Mouse (Mus musculus) liver, embryonic 11.5 days (tissue): Measurements from ENCODE around the gene Serpina3n. TPM values are rescaled to one million over a fixed set of nuclear protein-coding genes. Genes with fewer than 3 reads are reported as not detected.
A peak's percentile ranks its signal among the peaks of the same experiment; 100 is the strongest.
"Not testable (repeated sequence)": the region's sequence is repeated elsewhere in the genome, so short reads cannot be mapped to it uniquely, and the experiment has no call there.

ENCODE experiments used
- ATAC-seq: fragments of 200-750 bp; cut with Nextera tagmentation; replicated peaks from 2 replicates; pipeline ENCODE4 v1.8.0; 2017; ENCODE audit warnings: moderate number of reproducible peaks, mild to moderate bottlenecking, moderate TSS enrichment, moderate library complexity; ENCODE audit not compliant: low FRiP score
- DNase-seq: peaks from one replicate; pipeline ENCODE4 v3.0.0-alpha.2; 2017; ENCODE audit warnings: low spot score
- H3K27ac ChIP-seq: fragments of 300-500 bp; sonication (generic); 2 replicates; pipeline ENCODE4 v1.5.1; 2014; ENCODE audit warnings: mild to moderate bottlenecking, low read depth, low read length, control low read depth
- H3K27me3 ChIP-seq: fragments of 300-500 bp; sonication (generic); replicated peaks from 2 replicates; pipeline ENCODE4 v1.6.1; 2014; ENCODE audit warnings: low read length, mixed read lengths; ENCODE audit not compliant: control insufficient read depth, insufficient read depth
- H3K36me3 ChIP-seq: fragments of 300-500 bp; sonication (generic); 2 replicates; pipeline ENCODE4 v1.6.1; 2014; ENCODE audit warnings: mild to moderate bottlenecking, low read length, moderate library complexity, mixed read lengths; ENCODE audit not compliant: control insufficient read depth, insufficient read depth
- H3K4me1 ChIP-seq: fragments of 300-500 bp; sonication (generic); replicated peaks from 2 replicates; pipeline ENCODE4 v1.6.1; 2014; ENCODE audit warnings: low read length, mixed read lengths; ENCODE audit not compliant: control insufficient read depth, insufficient read depth
- H3K4me2 ChIP-seq: fragments of 300-500 bp; sonication (generic); 2 replicates; pipeline ENCODE4 v1.6.1; 2014; ENCODE audit warnings: mild to moderate bottlenecking, control low read depth, moderate library complexity
- H3K4me3 ChIP-seq: fragments of 300-500 bp; sonication (generic); 2 replicates; pipeline ENCODE4 v1.5.1; 2014; ENCODE audit warnings: low read depth, low read length, control low read depth
- H3K9ac ChIP-seq: fragments of 300-500 bp; sonication (generic); 2 replicates; pipeline ENCODE4 v1.6.1; 2014; ENCODE audit warnings: low read depth, low read length, control low read depth
- H3K9me3 ChIP-seq: fragments of 300-500 bp; sonication (generic); 2 replicates; pipeline ENCODE4 v1.6.1; 2016; ENCODE audit warnings: low read length, inconsistent platforms, mixed read lengths; ENCODE audit not compliant: control insufficient read depth
- WGBS: fragments of 180-500 bp; shearing (Covaris S2); extraction: QIAGEN DNeasy Blood & Tissue Kit; methylation state at CpG from one replicate; pipeline ENCODE4 v1.1.7; 2014; 5-methylcytosine and 5-hydroxymethylcytosine counted together
- polyA plus RNA-seq: library from polyadenylated mRNA; unstranded; fragments of >200 nt; fragmentation: Nextera tagmentation; extraction: Ambion mirVana; gene quantifications from 2 replicates; pipeline ENCODE4 v1.2.1, GENCODE M21; 2014

Gene Serpina3n
- polyA plus RNA-seq, 1 experiment from 2014 or later = not detected

GRCm38 (mm10) chr12:104447056-104447455 lies 40.5 kb downstream of the Serpina3n start:
- H3K4me2 ChIP-seq, H3K9me3 ChIP-seq, H3K4me3 ChIP-seq, ATAC-seq, H3K4me1 ChIP-seq, H3K9ac ChIP-seq, H3K36me3 ChIP-seq, DNase-seq, H3K27ac ChIP-seq, H3K27me3 ChIP-seq: not testable (repeated sequence)
- 80% methylated on average over 25 of the region's 25 CpGs for WGBS

GRCm38 (mm10) chr12:104448099-104448498 lies 41.6 kb downstream of the Serpina3n start:
- DNase-seq (peak; percentile 43), ATAC-seq (no peak)
- no peaks in the 10 kb centered on the region for H3K9me3 ChIP-seq
- no peak overlapping the region for H3K4me2 ChIP-seq
- no peaks in the 10 kb centered on the region for H3K4me1 ChIP-seq
- H3K9ac ChIP-seq = no peak overlapping the region
- 30% methylated on average over 13 of the region's 13 CpGs for WGBS
- no peaks in the 10 kb centered on the region for H3K27me3 ChIP-seq
- H3K36me3 ChIP-seq = no peaks in the 10 kb centered on the region
- no peak overlapping the region for H3K4me3 ChIP-seq
- H3K27ac ChIP-seq = no peak overlapping the region

GRCm38 (mm10) chr12:104450257-104450656 lies 43.7 kb downstream of the Serpina3n start:
- no peak overlapping the region for H3K27ac ChIP-seq
- no peaks in the 10 kb centered on the region for H3K27me3 ChIP-seq
- DNase-seq (no peak), ATAC-seq (no peak)
- H3K36me3 ChIP-seq = no peaks in the 10 kb centered on the region
- no peaks in the 10 kb centered on the region for H3K4me1 ChIP-seq
- no peaks in the 10 kb centered on the region for H3K9me3 ChIP-seq
- no peak overlapping the region for H3K4me3 ChIP-seq
- WGBS = 66% methylated on average over 10 of the region's 10 CpGs
- H3K9ac ChIP-seq = no peak overlapping the region
- H3K4me2 ChIP-seq = no peak overlapping the region

GRCm38 (mm10) chr12:104453002-104453401 lies 46.5 kb downstream of the Serpina3n start:
- no peak overlapping the region for H3K4me2 ChIP-seq
- H3K9me3 ChIP-seq = no peaks in the 10 kb centered on the region
- no peak for ATAC-seq
- H3K36me3 ChIP-seq = no peaks in the 10 kb centered on the region
- WGBS = 79% methylated on average over 1 of the region's 1 CpGs
- H3K9ac ChIP-seq = no peak overlapping the region
- no peaks in the 10 kb centered on the region for H3K4me1 ChIP-seq
- no peak overlapping the region for H3K4me3 ChIP-seq
- H3K27me3 ChIP-seq = no peaks in the 10 kb centered on the region
- no peak overlapping the region for H3K27ac ChIP-seq
- DNase-seq = no peak

- no peak overlapping the region for H3K9ac ChIP-seq
- no peak for ATAC-seq
- H3K36me3 ChIP-seq = no peaks in the 10 kb centered on the region
- 53% methylated on average over 6 of the region's 6 CpGs for WGBS
- H3K27ac ChIP-seq = no peak overlapping the region
- H3K4me3 ChIP-seq = no peak overlapping the region
- H3K27me3 ChIP-seq = no peaks in the 10 kb centered on the region
- H3K4me2 ChIP-seq = no peak overlapping the region
- H3K4me1 ChIP-seq = no peaks in the 10 kb centered on the region
- DNase-seq = no peak
- no peaks in the 10 kb centered on the region for H3K9me3 ChIP-seq
Observed at GRCm38 (mm10) chr12:104459377-104459776, 52.8 kb downstream of the Serpina3n start.

- Histone ChIP-seq H3K9me3 (no peaks in the 10 kb centered on the region), H3K4me1 (no peaks in the 10 kb centered on the region), H3K27me3 (peaks cover 5% of the 10 kb centered on the region; the same call in 1 of the 2 replicates), H3K4me3 (no peak overlapping the region), H3K4me2 (no peak overlapping the region), H3K9ac (no peak overlapping the region), H3K36me3 (no peaks in the 10 kb centered on the region), H3K27ac (no peak overlapping the region)
- ATAC-seq (no peak), DNase-seq (no peak)
- WGBS = 33% methylated on average over 8 of the region's 8 CpGs
Observed at GRCm38 (mm10) chr12:104461372-104461771, 54.8 kb downstream of the Serpina3n start.

Other genes with a start within 250 kb of the Serpina3n start
- 0.08 and 0.39 TPM in 2 replicates for gene Serpina3f, start 192.2 kb upstream of the Serpina3n start, polyA plus RNA-seq
- gene Serpina3g, start 170.5 kb upstream of the Serpina3n start, polyA plus RNA-seq = 1.2 and 2.6 TPM in 2 replicates
- 0.14 and 0.27 TPM in 2 replicates for gene Serpina3i, start 143.6 kb upstream of the Serpina3n start, polyA plus RNA-seq
- gene Serpina3j, start 92.2 kb upstream of the Serpina3n start, polyA plus RNA-seq = not detected in 2 replicates
- gene Serpina3k, start 68.2 kb upstream of the Serpina3n start, polyA plus RNA-seq = not detected in 2 replicates
- gene Serpina3m, start 68.2 kb upstream of the Serpina3n start, polyA plus RNA-seq = not detected in 2 replicates
- 1.3 and 1.4 TPM in 2 replicates for gene Gsc, start 66.6 kb downstream of the Serpina3n start, polyA plus RNA-seq